In genomic region chr3:153636804-153637153, GRCm38 (mm10) we compare ENCODE assay signal across 24 mouse cellular contexts.
DNase-seq lines count a peak whose midpoint lies in the region; ATAC-seq and TF ChIP-seq lines count a peak whose summit lies in the region.
"Had no signal": no experiment of that assay in that cellular context is flagged by ENCODE, and none has a peak within 500 bp of the region (broad histone marks: within the 10 kb centered on the region; RNA-seq: fewer than 3 reads in every experiment).

No protein-coding gene starts in this region.

- H3K4me3 ChIP-seq in heart, embryonic 13.5 days, result no peak overlapping the region
- H3K4me3 ChIP-seq in layer of hippocampus, adult 2 months, result no peak overlapping the region
- no peak overlapping the region for H3K4me3 ChIP-seq in neural tube, embryonic 13.5 days
- H3K4me3 ChIP-seq: embryonic facial prominence, embryonic 15.5 days; heart, embryonic 15.5 days; left cerebral cortex, adult 2 months; liver, embryonic 15.5 days; neural tube, embryonic 12.5 days had no signal

- H3K9me3 ChIP-seq in heart, embryonic 13.5 days, result no peaks in the 10 kb centered on the region
- H3K9me3 ChIP-seq in neural tube, embryonic 13.5 days, result no peaks in the 10 kb centered on the region
- H3K9me3 ChIP-seq: embryonic facial prominence, embryonic 15.5 days; heart, embryonic 15.5 days; liver, embryonic 15.5 days; neural tube, embryonic 12.5 days had no signal

- DNase-seq in heart, postnatal 4 days, result no peak
- no peak for DNase-seq in layer of hippocampus, adult 2 months (ENCODE audit: low spot score in 2 of 2)
- DNase-seq in layer of hippocampus, postnatal 14 days (ENCODE audit: low spot score in 2 of 2), result no peak
- DNase-seq in neural tube, embryonic 10.5 days (ENCODE audit: extremely low spot score, low spot score), result no peak
- no peak for DNase-seq in frontal cortex, adult 2 months (ENCODE audit: extremely low spot score in 1 of 2, low spot score in 1 of 2)
- DNase-seq: adrenal gland, adult 2 months; cerebellum, adult 8-10 months; gastrocnemius, postnatal 10 days; heart, adult 18-20 months; kidney, adult 11 months; kidney, postnatal 14 days; lung, postnatal 14 days; spleen, adult 18-20 months; thymus, postnatal 25 days had no signal

- peaks cover 16% of the 10 kb centered on the region; the same call in 1 of the 2 replicates for H3K4me1 ChIP-seq in heart, embryonic 13.5 days
- H3K4me1 ChIP-seq in neural tube, embryonic 13.5 days (replicated peaks), result peaks cover 13% of the 10 kb centered on the region

- H3K4me2 ChIP-seq in heart, embryonic 13.5 days, result no peak overlapping the region
- H3K4me2 ChIP-seq in neural tube, embryonic 13.5 days, result no peak overlapping the region
- H3K4me2 ChIP-seq: embryonic facial prominence, embryonic 15.5 days; heart, embryonic 15.5 days; liver, embryonic 15.5 days; midbrain, embryonic 11.5 days; neural tube, embryonic 12.5 days had no signal

- H3K9ac ChIP-seq in heart, embryonic 13.5 days, result no peak overlapping the region
- H3K9ac ChIP-seq in neural tube, embryonic 13.5 days, result no peak overlapping the region
- H3K9ac ChIP-seq: embryonic facial prominence, embryonic 15.5 days; heart, embryonic 15.5 days; liver, embryonic 15.5 days; neural tube, embryonic 12.5 days had no signal

- H3K27me3 ChIP-seq in heart, embryonic 13.5 days (replicated peaks), result no peaks in the 10 kb centered on the region
- no peaks in the 10 kb centered on the region for H3K27me3 ChIP-seq in neural tube, embryonic 13.5 days
- H3K27me3 ChIP-seq: CH12.LX; embryonic facial prominence, embryonic 15.5 days; heart, embryonic 15.5 days; liver, embryonic 15.5 days; neural tube, embryonic 12.5 days had no signal

- ATAC-seq in heart, embryonic 13.5 days (ENCODE audit: extremely low read depth, insufficient number of reproducible peaks, low FRiP score, low TSS enrichment), result no peak
- no peak for ATAC-seq in neural tube, embryonic 13.5 days (ENCODE audit: low read depth)
- 0 out of 2 replicates have a peak, but pooled peaks have one; percentile 12 for ATAC-seq in megakaryocyte-erythroid progenitor cell, adult 5-6 weeks (replicated peaks; ENCODE audit: low FRiP score, low TSS enrichment, poor library complexity, severe bottlenecking)

- WGBS in heart, embryonic 13.5 days, result 57% methylated on average over 7 of the region's 7 CpGs
- 88% methylated on average over 7 of the region's 7 CpGs for WGBS in neural tube, embryonic 13.5 days

- H3K36me3 ChIP-seq in heart, embryonic 13.5 days, result no peaks in the 10 kb centered on the region
- no peaks in the 10 kb centered on the region for H3K36me3 ChIP-seq in neural tube, embryonic 13.5 days
- H3K36me3 ChIP-seq: embryonic facial prominence, embryonic 15.5 days; heart, embryonic 15.5 days; liver, embryonic 15.5 days; neural tube, embryonic 12.5 days had no signal

- no peak for TF ChIP-seq CTCF in layer of hippocampus, adult 2 months (conservative IDR thresholded peaks at IDR 0.05)

- peak overlapping the region; percentile 24; the same call in 1 of the 2 replicates for H3K27ac ChIP-seq in heart, embryonic 13.5 days (replicated peaks)
- peak overlapping the region; percentile 5; the same call in 1 of the 2 replicates for H3K27ac ChIP-seq in layer of hippocampus, adult 2 months
- H3K27ac ChIP-seq in neural tube, embryonic 13.5 days (replicated peaks), result 0 out of 2 replicates have a peak overlapping the region, but pooled peaks have one; percentile 3
- H3K27ac ChIP-seq: heart, embryonic 15.5 days; left cerebral cortex, adult 2 months; liver, embryonic 15.5 days; neural tube, embryonic 12.5 days had no signal
